Comparison of ENCODE assay signal across 9 mouse cellular contexts in the genomic region with DNA sequence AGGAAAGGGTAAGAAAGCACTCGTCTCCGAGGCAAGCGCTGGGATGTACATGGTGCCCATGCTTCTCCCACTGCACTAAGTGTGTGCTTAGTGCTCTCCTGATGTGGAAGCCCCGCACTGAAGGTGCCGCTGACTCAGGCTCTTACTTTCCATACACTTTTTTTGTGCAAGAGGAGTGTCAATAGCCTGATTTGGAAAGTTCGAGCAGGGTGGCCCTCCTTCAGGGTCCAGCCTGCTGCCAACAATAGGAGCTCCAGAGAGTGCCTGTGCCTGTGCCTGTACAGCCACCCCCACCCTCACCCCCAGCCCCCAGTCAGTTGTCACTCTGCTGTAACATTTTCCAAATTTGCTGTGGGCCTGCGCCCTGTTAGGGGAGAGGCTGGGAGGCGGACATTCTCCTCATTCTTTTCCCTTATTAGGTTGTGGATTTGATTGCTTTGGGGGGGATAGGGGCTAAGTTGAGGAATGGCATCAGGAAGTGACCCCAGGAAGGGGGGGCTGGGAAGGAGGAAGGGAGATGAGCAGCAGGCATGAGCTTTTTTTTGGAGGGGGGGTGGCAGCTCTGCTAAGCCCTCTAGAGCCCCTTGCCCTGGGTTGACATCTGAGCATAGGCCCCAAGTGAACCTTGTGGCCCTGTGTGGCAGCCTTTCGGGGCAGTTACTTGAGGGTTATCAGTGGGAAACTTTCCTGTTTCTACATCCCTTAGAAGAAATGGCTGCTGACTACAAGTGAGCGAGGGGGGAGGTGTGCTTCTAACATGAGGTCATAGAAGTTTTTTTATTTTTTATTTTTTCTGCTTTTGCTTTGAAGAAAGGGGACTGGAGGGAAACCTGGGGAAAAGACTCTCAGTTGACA. TPM values are rescaled to one million over a fixed set of nuclear protein-coding genes. Genes with fewer than 3 reads are reported as not detected.
A peak's percentile ranks its signal among the peaks of the same experiment; 100 is the strongest.
DNase-seq lines count a peak whose midpoint lies in the region; ATAC-seq and TF ChIP-seq lines count a peak whose summit lies in the region.
"Had no signal": no experiment of that assay in that cellular context is flagged by ENCODE, and none has a peak within 500 bp of the region (broad histone marks: within the 10 kb centered on the region; RNA-seq: fewer than 3 reads in every experiment).

No protein-coding gene starts in this region.

- no peak for TF ChIP-seq POLR2A in kidney, adult 2 months (IDR thresholded peaks at IDR 0.05; ENCODE audit: low read depth, low read length)

- TF ChIP-seq CTCF in kidney, adult 2 months (conservative IDR thresholded peaks at IDR 0.05; ENCODE audit: insufficient read depth, insufficient read length, low read depth, low read length): no peak

- 22% methylated on average over 10 of the region's 10 CpGs for WGBS in kidney, adult 2 months
- WGBS in forebrain, embryonic 13.5 days: 18% methylated on average over 10 of the region's 10 CpGs
- WGBS in midbrain, embryonic 15.5 days: 51% methylated on average over 10 of the region's 10 CpGs

- peak; percentile 75 for ATAC-seq in forebrain, embryonic 13.5 days
- no peak for ATAC-seq in midbrain, embryonic 15.5 days (replicated peaks)

- peak; percentile 74 for DNase-seq in kidney, adult 2 months
- DNase-seq in kidney, adult 9 months: no peak
- DNase-seq in kidney, postnatal 25 days: peak; percentile 66 to 77
- DNase-seq in right cerebral cortex, postnatal 25 days: no peak
- no peak for DNase-seq in frontal cortex, postnatal 36 days (ENCODE audit: low spot score in 2 of 2)
- no peak for DNase-seq in right cerebral cortex, postnatal 14 days

- no peaks in the 10 kb centered on the region for H3K27me3 ChIP-seq in kidney, adult 2 months (replicated peaks; ENCODE audit: control insufficient read depth, insufficient read depth, low read length)
- H3K27me3 ChIP-seq in forebrain, embryonic 13.5 days: peaks cover 6% of the 10 kb centered on the region; the same call in 1 of the 2 replicates
- H3K27me3 ChIP-seq in midbrain, embryonic 15.5 days (replicated peaks): no peaks in the 10 kb centered on the region

- H3K36me3 ChIP-seq in kidney, adult 2 months (ENCODE audit: control insufficient read depth, insufficient read depth, low read length): 0 out of 2 replicates have a peak, but pooled peaks cover 2% of the 10 kb centered on the region
- peaks cover 16% of the 10 kb centered on the region for H3K36me3 ChIP-seq in forebrain, embryonic 13.5 days (ENCODE audit: poor library complexity, severe bottlenecking)
- H3K36me3 ChIP-seq in midbrain, embryonic 15.5 days (replicated peaks): no peaks in the 10 kb centered on the region

- peak overlapping the region; percentile 96 for H3K27ac ChIP-seq in kidney, adult 2 months (ENCODE audit: insufficient read depth, low read depth, low read length)
- peak overlapping the region; percentile 57 for H3K27ac ChIP-seq in forebrain, embryonic 13.5 days
- 0 out of 2 replicates have a peak overlapping the region, but pooled peaks have one; percentile 7 for H3K27ac ChIP-seq in midbrain, embryonic 15.5 days

- H3K9me3 ChIP-seq in forebrain, embryonic 13.5 days (replicated peaks): no peaks in the 10 kb centered on the region
- no peaks in the 10 kb centered on the region for H3K9me3 ChIP-seq in midbrain, embryonic 15.5 days
- H3K9me3 ChIP-seq: G1E had no signal

- peaks cover 73% of the 10 kb centered on the region for H3K4me1 ChIP-seq in kidney, adult 2 months (ENCODE audit: control insufficient read depth, insufficient read depth, low read length)
- H3K4me1 ChIP-seq in forebrain, embryonic 13.5 days: peaks cover 30% of the 10 kb centered on the region
- peaks cover 14% of the 10 kb centered on the region for H3K4me1 ChIP-seq in midbrain, embryonic 15.5 days

- no peak overlapping the region for H3K4me3 ChIP-seq in kidney, adult 2 months (ENCODE audit: insufficient read depth, low read depth, low read length)
- no peak overlapping the region for H3K4me3 ChIP-seq in forebrain, embryonic 13.5 days
- no peak overlapping the region for H3K4me3 ChIP-seq in midbrain, embryonic 15.5 days

- 0 out of 2 replicates have a peak overlapping the region, but pooled peaks have one; percentile 0 for H3K4me2 ChIP-seq in forebrain, embryonic 13.5 days
- no peak overlapping the region for H3K4me2 ChIP-seq in midbrain, embryonic 15.5 days

- H3K9ac ChIP-seq in forebrain, embryonic 13.5 days: peak overlapping the region; percentile 31; the same call in 1 of the 2 replicates
- H3K9ac ChIP-seq in midbrain, embryonic 15.5 days: no peak overlapping the region; the same call in 1 of the 2 replicates

RNA-seq across cellular contexts. Expression of gene Actn4, which starts 16.5 kb away (rescaled TPM):
- 340 and 367 TPM in 2 replicates for polyA plus RNA-seq in kidney, adult 2 months (2012; rRNA removed)
- 114 and 136 TPM in 2 replicates for polyA plus RNA-seq in forebrain, embryonic 13.5 days (2015; fragmentation: Nextera tagmentation; extraction: Ambion mirVana)
- polyA plus RNA-seq in midbrain, embryonic 15.5 days (2015; fragmentation: Nextera tagmentation; extraction: Ambion mirVana): 140 and 143 TPM in 2 replicates

RNA-seq across cellular contexts. Expression of gene Eif3k, which starts 36.0 kb away (rescaled TPM):
- 321 and 343 TPM in 2 replicates for polyA plus RNA-seq in kidney, adult 2 months (2012; rRNA removed)
- polyA plus RNA-seq in forebrain, embryonic 13.5 days (2015; fragmentation: Nextera tagmentation; extraction: Ambion mirVana): 351 and 356 TPM in 2 replicates
- 269 and 284 TPM in 2 replicates for polyA plus RNA-seq in midbrain, embryonic 15.5 days (2015; fragmentation: Nextera tagmentation; extraction: Ambion mirVana)

RNA-seq across cellular contexts. Expression of gene Map4k1, which starts 36.2 kb away (rescaled TPM):
- polyA plus RNA-seq in kidney, adult 2 months (2012; rRNA removed): 2.3 and 6.2 TPM in 2 replicates
- polyA plus RNA-seq in forebrain, embryonic 13.5 days (2015; fragmentation: Nextera tagmentation; extraction: Ambion mirVana): 4.3 and 4.4 TPM in 2 replicates
- 8.5 and 11.4 TPM in 2 replicates for polyA plus RNA-seq in midbrain, embryonic 15.5 days (2015; fragmentation: Nextera tagmentation; extraction: Ambion mirVana)

Comparison
In these comparisons a context has a peak if more than half of its experiments do, and no peak if none do; other contexts are left out.
1. DNase-seq: peak in kidney, adult 2 months (single experiment) and kidney, postnatal 25 days (2 of 2); none in kidney, adult 9 months (single experiment), right cerebral cortex, postnatal 25 days (single experiment), frontal cortex, postnatal 36 days (0 of 2) and right cerebral cortex, postnatal 14 days (single experiment).
2. H3K27ac ChIP-seq: peak in every context shown above with its lines; median percentile 96 in kidney, adult 2 months; 57 in forebrain, embryonic 13.5 days; 7 in midbrain, embryonic 15.5 days.